In the genomic region with DNA sequence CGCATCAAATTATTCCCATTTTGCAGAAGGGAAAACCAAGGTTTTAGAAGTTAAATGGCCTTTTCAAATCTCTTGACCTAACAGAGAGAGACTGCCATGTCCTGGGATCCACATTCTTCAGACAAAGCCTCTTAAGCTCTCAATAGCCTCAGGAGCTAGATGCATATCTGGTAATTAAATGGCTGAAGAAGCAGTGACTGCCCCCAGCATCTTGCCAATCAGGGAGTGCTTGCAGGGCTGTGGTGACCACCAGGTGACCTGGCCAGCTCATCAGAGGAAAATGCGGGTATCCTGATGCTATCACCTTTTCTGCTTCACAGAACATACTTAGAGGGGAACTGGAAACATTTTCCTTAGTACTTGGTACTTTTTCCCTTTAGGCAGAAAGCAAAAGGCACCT, we compare ENCODE assay signal across 20 mouse cellular contexts.
DNase-seq lines count a peak whose midpoint lies in the region; ATAC-seq lines count a peak whose summit lies in the region.
"Had no signal": no experiment of that assay in that cellular context is flagged by ENCODE, and none has a peak within 500 bp of the region (broad histone marks: within the 10 kb centered on the region; RNA-seq: fewer than 3 reads in every experiment).

No protein-coding gene starts in this region.

- H3K27ac ChIP-seq in kidney, embryonic 16.5 days (ENCODE audit: low read length), result no peak overlapping the region
- H3K27ac ChIP-seq: forebrain, embryonic 10.5 days; forebrain, embryonic 13.5 days; hindbrain, embryonic 12.5 days; hindbrain, embryonic 15.5 days had no signal

- no peaks in the 10 kb centered on the region for H3K36me3 ChIP-seq in kidney, embryonic 16.5 days (ENCODE audit: insufficient read depth, low read length)
- H3K36me3 ChIP-seq: forebrain, embryonic 10.5 days; heart, embryonic 12.5 days; hindbrain, embryonic 12.5 days; hindbrain, embryonic 15.5 days had no signal

- H3K4me2 ChIP-seq in kidney, embryonic 16.5 days (replicated peaks; ENCODE audit: low read depth, low read length), result no peak overlapping the region
- H3K4me2 ChIP-seq: forebrain, embryonic 13.5 days; heart, embryonic 12.5 days; hindbrain, embryonic 12.5 days; hindbrain, embryonic 15.5 days had no signal

- WGBS in kidney, embryonic 16.5 days, result 76% methylated on average over 2 of the region's 2 CpGs

- H3K27me3 ChIP-seq in kidney, embryonic 16.5 days (ENCODE audit: insufficient read depth, low read length), result no peaks in the 10 kb centered on the region
- H3K27me3 ChIP-seq: forebrain, embryonic 13.5 days; heart, embryonic 12.5 days; hindbrain, embryonic 12.5 days; hindbrain, embryonic 15.5 days had no signal

- H3K9ac ChIP-seq in kidney, embryonic 16.5 days (replicated peaks; ENCODE audit: low read length), result no peak overlapping the region
- H3K9ac ChIP-seq: forebrain, embryonic 13.5 days; heart, embryonic 12.5 days; hindbrain, embryonic 12.5 days; hindbrain, embryonic 15.5 days had no signal

- H3K4me1 ChIP-seq in kidney, embryonic 16.5 days (ENCODE audit: insufficient read depth, low read length), result 0 out of 2 replicates have a peak, but pooled peaks cover 7% of the 10 kb centered on the region
- H3K4me1 ChIP-seq: forebrain, embryonic 10.5 days; forebrain, embryonic 13.5 days; hindbrain, embryonic 12.5 days; hindbrain, embryonic 15.5 days had no signal

- ATAC-seq in kidney, embryonic 16.5 days (ENCODE audit: low FRiP score, low TSS enrichment), result 0 out of 2 replicates have a peak, but pooled peaks have one; percentile 33
- ATAC-seq: forebrain, embryonic 13.5 days; forebrain, embryonic 16.5 days had no signal

- peak; percentile 7 for DNase-seq in kidney, adult 11 months
- DNase-seq in kidney, adult 18-20 months, result no peak
- no peak for DNase-seq in kidney, postnatal 25 days
- peak; percentile 39 for DNase-seq in urinary bladder, postnatal 14 days (ENCODE audit: low spot score)
- DNase-seq in urinary bladder, postnatal 36 days (ENCODE audit: low spot score in 2 of 2), result no peak
- DNase-seq in urinary bladder, postnatal 4 days (ENCODE audit: low spot score in 2 of 2), result no peak
- DNase-seq: adrenal gland, postnatal 10 days; adrenal gland, postnatal 36 days; cerebellum, adult 18-20 months; cerebellum, adult 9-10 months; cerebellum, postnatal 14 days; gastrocnemius, postnatal 10 days; gastrocnemius, postnatal 36 days had no signal

- H3K4me3 ChIP-seq in kidney, embryonic 16.5 days (ENCODE audit: low read length), result no peak overlapping the region
- H3K4me3 ChIP-seq: forebrain, embryonic 10.5 days; forebrain, embryonic 13.5 days; heart, embryonic 12.5 days; hindbrain, embryonic 12.5 days; hindbrain, embryonic 15.5 days had no signal

- H3K9me3 ChIP-seq in kidney, embryonic 16.5 days (ENCODE audit: low read length), result no peaks in the 10 kb centered on the region
- H3K9me3 ChIP-seq: forebrain, embryonic 10.5 days; forebrain, embryonic 13.5 days; heart, embryonic 12.5 days; hindbrain, embryonic 12.5 days; hindbrain, embryonic 15.5 days had no signal

Comparison
In these comparisons a context has a peak if more than half of its experiments do, and no peak if none do; other contexts are left out.
1. DNase-seq: peak in kidney, adult 11 months (single experiment) and urinary bladder, postnatal 14 days (single experiment); none in kidney, adult 18-20 months (single experiment), kidney, postnatal 25 days (0 of 2), urinary bladder, postnatal 36 days (0 of 2) and urinary bladder, postnatal 4 days (0 of 2).